Mouse (Mus musculus) lung, postnatal 25 days (tissue): ENCODE data around the gene Rhag.
A peak's percentile ranks its signal among the peaks of the same experiment; 100 is the strongest.

Source experiments
- DNase-seq: peaks from one replicate; pipeline ENCODE4 v3.0.0; 2022; ENCODE audit warnings: low spot score

The Rhag gene

GRCm38 (mm10) chr17:40810934-40811333 lies at the start of gene Rhag:
Gene Rhag (plus strand): TSS chr17:40811126.
- no peak for DNase-seq

- DNase-seq: no peak
These were observed 47.3 kb upstream of the Rhag start for GRCm38 (mm10) chr17:40763662-40764061.

- no peak for DNase-seq
These were observed 43.8 kb upstream of the Rhag start for GRCm38 (mm10) chr17:40767120-40767519.

- DNase-seq: no peak
These were observed 21.0 kb upstream of the Rhag start for GRCm38 (mm10) chr17:40789877-40790276.

- DNase-seq: peak; percentile 53
These were observed 16.7 kb upstream of the Rhag start for GRCm38 (mm10) chr17:40793921-40794854.

GRCm38 (mm10) chr17:40802707-40803340 lies 8.1 kb upstream of the Rhag start:
- no peak for DNase-seq

GRCm38 (mm10) chr17:40806550-40806949 lies 4.4 kb upstream of the Rhag start:
- DNase-seq: peak; percentile 77

GRCm38 (mm10) chr17:40806953-40807572 lies 3.9 kb upstream of the Rhag start, which contains the start of gene Crisp2:
Gene Crisp2 (minus strand): TSS chr17:40807003.
- no peak for DNase-seq

GRCm38 (mm10) chr17:40808071-40808470 lies 2.9 kb upstream of the Rhag start:
- no peak for DNase-seq

- no peak for DNase-seq
These were observed 634 bp downstream of the Rhag start for GRCm38 (mm10) chr17:40811560-40811959.

GRCm38 (mm10) chr17:40812259-40812658 lies 1.3 kb downstream of the Rhag start:
- no peak for DNase-seq

- no peak for DNase-seq
These were observed 6.5 kb downstream of the Rhag start for GRCm38 (mm10) chr17:40817340-40817943.

GRCm38 (mm10) chr17:40821477-40821876 lies 10.6 kb downstream of the Rhag start:
- DNase-seq: peak; percentile 51

- DNase-seq: peak; percentile 41
These were observed 12.9 kb downstream of the Rhag start for GRCm38 (mm10) chr17:40823817-40824216.

- peak; percentile 32 for DNase-seq
These were observed 13.6 kb downstream of the Rhag start for GRCm38 (mm10) chr17:40824549-40824948.

GRCm38 (mm10) chr17:40831870-40832269 lies 20.9 kb downstream of the Rhag start:
- DNase-seq: no peak

GRCm38 (mm10) chr17:40837308-40837707 lies 26.4 kb downstream of the Rhag start:
- DNase-seq: peak; percentile 21

GRCm38 (mm10) chr17:40855065-40855464 lies 44.1 kb downstream of the Rhag start:
- no peak for DNase-seq

GRCm38 (mm10) chr17:40868952-40869747 lies 58.2 kb downstream of the Rhag start:
- DNase-seq: peak; percentile 46

- DNase-seq: no peak
These were observed 61.7 kb downstream of the Rhag start for GRCm38 (mm10) chr17:40872626-40873025.

GRCm38 (mm10) chr17:40873582-40874011 lies 62.7 kb downstream of the Rhag start:
- no peak for DNase-seq
